8 mouse cellular contexts compared by ENCODE assay signal in the genomic region with DNA sequence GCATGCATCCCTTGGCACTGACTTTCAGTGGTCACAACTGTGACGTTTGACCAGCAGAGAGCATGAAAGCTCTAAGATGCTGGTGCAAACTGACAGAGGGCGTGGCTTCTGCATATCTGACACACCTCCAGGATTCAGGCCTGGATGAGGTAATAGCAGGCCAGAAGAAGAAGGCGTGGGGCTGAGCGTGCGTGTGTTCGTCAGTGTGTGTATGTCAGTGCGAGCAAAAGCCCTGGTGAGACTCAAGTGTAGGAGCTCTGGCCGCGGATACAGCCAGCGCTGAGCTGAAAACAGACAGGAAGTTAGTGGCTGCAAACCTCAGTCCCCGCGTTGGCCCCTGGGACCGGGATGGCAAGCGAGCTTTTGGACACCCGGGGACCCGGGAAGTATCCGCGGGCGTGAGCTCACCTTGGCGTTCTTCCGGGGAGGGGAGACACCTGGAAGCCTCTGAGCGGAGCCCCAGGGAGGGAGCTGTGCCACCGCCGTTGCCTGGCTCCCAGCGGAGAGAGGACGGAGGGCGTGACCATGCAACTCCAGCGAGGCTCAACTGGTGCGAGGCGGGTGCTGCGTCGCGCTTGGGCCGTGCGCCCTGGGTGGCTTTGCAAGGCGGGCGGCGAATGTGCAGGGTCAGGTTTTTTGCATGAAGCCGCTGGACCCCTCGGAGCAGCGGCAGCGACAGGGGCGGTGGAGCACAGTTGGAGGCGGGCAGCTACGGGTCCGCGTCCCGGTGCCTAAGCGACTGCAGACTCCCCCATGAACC. TPM values are rescaled to one million over a fixed set of nuclear protein-coding genes. Genes with fewer than 3 reads are reported as not detected.
A peak's percentile ranks its signal among the peaks of the same experiment; 100 is the strongest.
DNase-seq lines count a peak whose midpoint lies in the region; ATAC-seq and TF ChIP-seq lines count a peak whose summit lies in the region.

No protein-coding gene starts in this region.

- no peaks in the 10 kb centered on the region for H3K27me3 ChIP-seq in forebrain, embryonic 11.5 days (ENCODE audit: control insufficient read depth, insufficient read depth, low read length)
- H3K27me3 ChIP-seq in heart, postnatal 0 days (ENCODE audit: control insufficient read depth, insufficient read depth, low read length): 0 out of 2 replicates have a peak, but pooled peaks cover 4% of the 10 kb centered on the region
- peaks cover 18% of the 10 kb centered on the region for H3K27me3 ChIP-seq in liver, embryonic 15.5 days
- H3K27me3 ChIP-seq in neural tube, embryonic 11.5 days (ENCODE audit: control insufficient read depth, insufficient read depth, low read length): no peaks in the 10 kb centered on the region

- H3K9me3 ChIP-seq in forebrain, embryonic 11.5 days (ENCODE audit: control insufficient read depth, low read length): no peaks in the 10 kb centered on the region
- no peaks in the 10 kb centered on the region for H3K9me3 ChIP-seq in heart, postnatal 0 days (replicated peaks; ENCODE audit: control insufficient read depth, low read length)
- H3K9me3 ChIP-seq in liver, embryonic 15.5 days (replicated peaks): no peaks in the 10 kb centered on the region
- no peaks in the 10 kb centered on the region for H3K9me3 ChIP-seq in neural tube, embryonic 11.5 days (ENCODE audit: control insufficient read depth, low read length)

- peak; percentile 70 for DNase-seq in ES-CJ7 (ENCODE audit: low read depth, low spot score)
- DNase-seq in c-Kit-positive CD71-positive TER-119-positive erythroid progenitor cells, embryonic 14.5 days (ENCODE audit: low spot score): peak; percentile 30
- peak; percentile 73 for DNase-seq in forebrain, embryonic 11.5 days (ENCODE audit: low spot score)
- DNase-seq in heart, postnatal 0 days (ENCODE audit: low spot score): peak; percentile 58
- peak; percentile 85 to 90 for DNase-seq in kidney, postnatal 25 days
- DNase-seq in neural tube, embryonic 11.5 days (ENCODE audit: low spot score): peak; percentile 60
- DNase-seq in testis, postnatal 14 days (ENCODE audit: low spot score): peak; percentile 29

- WGBS in forebrain, embryonic 11.5 days: under 1% methylated on average over 49 of the region's 49 CpGs
- WGBS in heart, postnatal 0 days: under 1% methylated on average over 46 of the region's 49 CpGs
- WGBS in liver, embryonic 15.5 days (ENCODE audit: insufficient replicate concordance): under 1% methylated on average over 49 of the region's 49 CpGs
- under 1% methylated on average over 49 of the region's 49 CpGs for WGBS in neural tube, embryonic 11.5 days

- no peaks in the 10 kb centered on the region for H3K36me3 ChIP-seq in forebrain, embryonic 11.5 days (ENCODE audit: control insufficient read depth, insufficient read depth, low read length)
- no peaks in the 10 kb centered on the region for H3K36me3 ChIP-seq in heart, postnatal 0 days (replicated peaks; ENCODE audit: control insufficient read depth, insufficient read depth, low read length)
- 0 out of 2 replicates have a peak, but pooled peaks cover 3% of the 10 kb centered on the region for H3K36me3 ChIP-seq in liver, embryonic 15.5 days (replicated peaks)
- H3K36me3 ChIP-seq in neural tube, embryonic 11.5 days (ENCODE audit: control insufficient read depth, insufficient read depth, low read length): no peaks in the 10 kb centered on the region

- H3K4me2 ChIP-seq in forebrain, embryonic 11.5 days (ENCODE audit: low read depth, low read length, severe bottlenecking): peak overlapping the region; percentile 97
- H3K4me2 ChIP-seq in heart, postnatal 0 days (ENCODE audit: low read depth, low read length): peak overlapping the region; percentile 100
- peak overlapping the region; percentile 76 for H3K4me2 ChIP-seq in liver, embryonic 15.5 days
- H3K4me2 ChIP-seq in neural tube, embryonic 11.5 days (ENCODE audit: low read depth): peak overlapping the region; percentile 99

- TF ChIP-seq CTCF in heart, postnatal 0 days (IDR thresholded peaks at IDR 0.05; ENCODE audit: low read depth): peak; percentile 47; the same call in 1 of the 2 replicates

- ATAC-seq in forebrain, embryonic 11.5 days (replicated peaks; ENCODE audit: low FRiP score): peak; percentile 91
- peak; percentile 86 for ATAC-seq in heart, postnatal 0 days (ENCODE audit: insufficient read depth, low read depth)
- ATAC-seq in liver, embryonic 15.5 days (ENCODE audit: insufficient read depth): peak; percentile 76
- peak; percentile 80 for ATAC-seq in neural tube, embryonic 11.5 days (ENCODE audit: insufficient read depth, low FRiP score, low TSS enrichment)

- H3K27ac ChIP-seq in forebrain, embryonic 11.5 days (ENCODE audit: low read depth, low read length): no peak overlapping the region
- H3K27ac ChIP-seq in heart, postnatal 0 days (ENCODE audit: low read depth): peak overlapping the region; percentile 53
- peak overlapping the region; percentile 72 for H3K27ac ChIP-seq in liver, embryonic 15.5 days (replicated peaks)
- H3K27ac ChIP-seq in neural tube, embryonic 11.5 days (ENCODE audit: low read depth, low read length): no peak overlapping the region

- H3K4me1 ChIP-seq in forebrain, embryonic 11.5 days (replicated peaks; ENCODE audit: control insufficient read depth, insufficient read depth, low read length): no peaks in the 10 kb centered on the region
- 0 out of 2 replicates have a peak, but pooled peaks cover 3% of the 10 kb centered on the region for H3K4me1 ChIP-seq in heart, postnatal 0 days (ENCODE audit: control insufficient read depth, insufficient read depth)
- H3K4me1 ChIP-seq in liver, embryonic 15.5 days (replicated peaks): peaks cover 11% of the 10 kb centered on the region
- H3K4me1 ChIP-seq in neural tube, embryonic 11.5 days (ENCODE audit: control insufficient read depth, insufficient read depth, low read length): no peaks in the 10 kb centered on the region

- peak overlapping the region; percentile 54 for H3K4me3 ChIP-seq in forebrain, embryonic 11.5 days (ENCODE audit: low read depth, low read length)
- H3K4me3 ChIP-seq in heart, postnatal 0 days (ENCODE audit: low read depth, low read length): peak overlapping the region; percentile 71
- peak overlapping the region; percentile 57 for H3K4me3 ChIP-seq in liver, embryonic 15.5 days (replicated peaks)
- peak overlapping the region; percentile 54 for H3K4me3 ChIP-seq in neural tube, embryonic 11.5 days (ENCODE audit: low read depth, low read length)

- peak overlapping the region; percentile 51 for H3K9ac ChIP-seq in forebrain, embryonic 11.5 days (ENCODE audit: low read length)
- peak overlapping the region; percentile 54 for H3K9ac ChIP-seq in heart, postnatal 0 days (replicated peaks; ENCODE audit: low read depth, low read length)
- H3K9ac ChIP-seq in liver, embryonic 15.5 days: peak overlapping the region; percentile 46; the same call in 1 of the 2 replicates
- H3K9ac ChIP-seq in neural tube, embryonic 11.5 days (ENCODE audit: low read length): peak overlapping the region; percentile 55

- TF ChIP-seq EP300 in heart, postnatal 0 days (IDR thresholded peaks at IDR 0.05; ENCODE audit: low read depth): no peak

RNA-seq across cellular contexts. Expression of gene Gm4952, which starts 4.1 kb away (rescaled TPM):
- polyA plus RNA-seq in forebrain, embryonic 11.5 days (2014; fragmentation: Nextera tagmentation; extraction: Ambion mirVana): not detected in 2 replicates
- not detected in 2 replicates for total RNA-seq in heart, postnatal 0 days (2014; rRNA removed; ENCODE audit: low replicate concordance)
- polyA plus RNA-seq in heart, postnatal 0 days (2015; fragmentation: Nextera tagmentation; extraction: Ambion mirVana): 0.14 TPM in 1 of 2 replicates, not detected in the other
- polyA plus RNA-seq in liver, embryonic 15.5 days (2015; fragmentation: Nextera tagmentation; extraction: Ambion mirVana): 12.6 and 15.3 TPM in 2 replicates
- polyA plus RNA-seq in neural tube, embryonic 11.5 days (2014; fragmentation: Nextera tagmentation; extraction: Ambion mirVana): not detected in 2 replicates

RNA-seq across cellular contexts. Expression of gene Glyat, which starts 37.4 kb away (rescaled TPM):
- not detected in 2 replicates for polyA plus RNA-seq in forebrain, embryonic 11.5 days (2014; fragmentation: Nextera tagmentation; extraction: Ambion mirVana)
- not detected in 2 replicates for total RNA-seq in heart, postnatal 0 days (2014; rRNA removed; ENCODE audit: low replicate concordance)
- not detected in 2 replicates for polyA plus RNA-seq in heart, postnatal 0 days (2015; fragmentation: Nextera tagmentation; extraction: Ambion mirVana)
- 0.43 and 0.54 TPM in 2 replicates for polyA plus RNA-seq in liver, embryonic 15.5 days (2015; fragmentation: Nextera tagmentation; extraction: Ambion mirVana)
- not detected in 2 replicates for polyA plus RNA-seq in neural tube, embryonic 11.5 days (2014; fragmentation: Nextera tagmentation; extraction: Ambion mirVana)

RNA-seq across cellular contexts. Expression of gene Fam111a, which starts 50.2 kb away (rescaled TPM):
- polyA plus RNA-seq in forebrain, embryonic 11.5 days (2014; fragmentation: Nextera tagmentation; extraction: Ambion mirVana): 25.0 and 28.7 TPM in 2 replicates
- 8.4 and 9.3 TPM in 2 replicates for total RNA-seq in heart, postnatal 0 days (2014; rRNA removed; ENCODE audit: low replicate concordance)
- polyA plus RNA-seq in heart, postnatal 0 days (2015; fragmentation: Nextera tagmentation; extraction: Ambion mirVana): 6.6 and 8.6 TPM in 2 replicates
- polyA plus RNA-seq in liver, embryonic 15.5 days (2015; fragmentation: Nextera tagmentation; extraction: Ambion mirVana): 21.4 and 23.8 TPM in 2 replicates
- polyA plus RNA-seq in neural tube, embryonic 11.5 days (2014; fragmentation: Nextera tagmentation; extraction: Ambion mirVana): 22.5 and 24.5 TPM in 2 replicates

Comparison
In these comparisons a context has a peak if more than half of its experiments do, and no peak if none do; other contexts are left out.
1. DNase-seq: peak in every context shown above with its lines; median percentile 88 in kidney, postnatal 25 days; 73 in forebrain, embryonic 11.5 days; 70 in ES-CJ7; 60 in neural tube, embryonic 11.5 days; 58 in heart, postnatal 0 days; 30 in c-Kit-positive CD71-positive TER-119-positive erythroid progenitor cells, embryonic 14.5 days; 29 in testis, postnatal 14 days.
2. H3K27ac ChIP-seq: peak in heart, postnatal 0 days (single experiment) and liver, embryonic 15.5 days (single experiment); none in forebrain, embryonic 11.5 days (single experiment) and neural tube, embryonic 11.5 days (single experiment).
3. RNA of gene Gm4952, which starts 4.1 kb away (polyA plus RNA-seq): 12.6 to 15.3 TPM in liver, embryonic 15.5 days; not detected in neural tube, embryonic 11.5 days, not detected in forebrain, embryonic 11.5 days and 0.14 TPM in heart, postnatal 0 days; every median in the first group is over 10 times any median in the second.
4. Peak in every context shown above with its lines, with median percentiles within 50 percentile points of each other: ATAC-seq, H3K4me2 ChIP-seq, H3K4me3 ChIP-seq and H3K9ac ChIP-seq.